Mouse (Mus musculus): Measurements from ENCODE around the gene Cers6.

DNA sequence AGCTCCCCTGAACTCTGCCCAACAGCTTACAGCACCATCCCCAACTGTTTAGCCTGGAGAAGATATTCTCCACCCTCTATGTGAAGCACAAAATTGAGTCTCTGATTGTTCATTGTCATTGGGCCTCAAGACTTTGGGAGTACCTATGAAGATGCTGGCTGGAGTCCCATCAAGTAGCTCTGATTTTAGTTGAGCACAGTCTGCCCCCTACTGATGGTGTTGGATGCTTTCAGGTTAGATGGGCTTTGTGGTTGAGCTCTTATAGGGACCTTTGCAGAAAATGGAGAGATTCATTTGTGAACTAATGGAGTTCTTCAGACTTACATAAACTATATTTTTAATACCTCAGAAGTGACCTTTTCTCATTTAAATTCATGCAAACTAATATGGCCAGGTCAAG lies 200.1 kb downstream of the Cers6 start:
- TF ChIP-seq CTCF (IDR thresholded peaks at IDR 0.05; ENCODE audit: control insufficient read depth, insufficient read depth, insufficient read length) (no peak), USF1 (IDR thresholded peaks at IDR 0.05; ENCODE audit: low read depth) (no peak), MYOG (IDR thresholded peaks at IDR 0.05; ENCODE audit: control insufficient read depth, extremely low read depth, insufficient read length) (no peak), CEBPB (IDR thresholded peaks at IDR 0.05; ENCODE audit: low read depth) (no peak), MYOD1 (IDR thresholded peaks at IDR 0.05; ENCODE audit: control insufficient read depth, insufficient read length, low read depth) (no peak), MAX (IDR thresholded peaks at IDR 0.05) (no peak)
